Mouse (Mus musculus): ENCODE measurements around the gene Ntrk2. TPM values are rescaled to one million over a fixed set of nuclear protein-coding genes. Genes with fewer than 3 reads are reported as not detected.

Gene Ntrk2
- polyA plus RNA-seq, 1 experiment from 2014 or later, result 146 TPM

GRCm38 (mm10) chr13:58911936-58912335, 105.6 kb downstream of the Ntrk2 start:
- Histone ChIP-seq H3K9ac (ENCODE audit: low read depth, low read length) (no peak overlapping the region), H3K27me3 (replicated peaks; ENCODE audit: control insufficient read depth, insufficient read depth, low read length) (no peaks in the 10 kb centered on the region), H3K4me1 (ENCODE audit: control insufficient read depth, insufficient read depth, low read depth, low read length) (0 out of 2 replicates have a peak, but pooled peaks cover 2% of the 10 kb centered on the region), H3K4me3 (ENCODE audit: low read length) (no peak overlapping the region), H3K36me3 (ENCODE audit: control insufficient read depth, insufficient read depth, low read length) (no peaks in the 10 kb centered on the region), H3K9me3 (ENCODE audit: control insufficient read depth, low read length) (no peaks in the 10 kb centered on the region), H3K4me2 (ENCODE audit: low read length) (no peak overlapping the region), H3K27ac (ENCODE audit: low read depth, low read length) (no peak overlapping the region)
- WGBS, result 91% methylated on average over 2 of the region's 2 CpGs
- no peak for ATAC-seq

DNA sequence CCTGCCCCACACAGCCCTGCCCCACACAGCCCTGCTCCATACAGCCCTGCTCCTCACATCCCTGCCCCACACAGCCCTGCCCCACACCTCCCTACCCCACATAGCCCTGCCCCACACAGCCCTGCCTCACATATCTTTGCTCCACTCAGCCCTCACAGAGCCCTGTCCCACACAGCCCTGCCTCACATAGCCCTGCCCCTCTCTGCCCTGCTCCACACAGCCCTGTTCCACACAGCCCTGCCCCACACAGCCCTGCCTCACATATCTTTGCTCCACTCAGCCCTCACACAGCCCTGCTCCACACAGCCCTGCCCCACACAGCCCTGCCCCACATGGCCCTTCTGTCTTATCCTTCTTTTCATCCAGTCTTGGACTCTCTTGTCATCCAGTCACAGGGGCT, 106.2 kb downstream of the Ntrk2 start:
- Histone ChIP-seq H3K27me3 (replicated peaks; ENCODE audit: control insufficient read depth, insufficient read depth, low read length) (no peaks in the 10 kb centered on the region), H3K4me2 (ENCODE audit: low read length) (no peak overlapping the region), H3K9ac (ENCODE audit: low read depth, low read length) (no peak overlapping the region), H3K4me3 (ENCODE audit: low read length) (no peak overlapping the region), H3K36me3 (ENCODE audit: control insufficient read depth, insufficient read depth, low read length) (no peaks in the 10 kb centered on the region), H3K9me3 (ENCODE audit: control insufficient read depth, low read length) (no peaks in the 10 kb centered on the region), H3K4me1 (ENCODE audit: control insufficient read depth, insufficient read depth, low read depth, low read length) (0 out of 2 replicates have a peak, but pooled peaks cover 2% of the 10 kb centered on the region), H3K27ac (ENCODE audit: low read depth, low read length) (no peak overlapping the region)
- peak; percentile 46 for ATAC-seq

DNA sequence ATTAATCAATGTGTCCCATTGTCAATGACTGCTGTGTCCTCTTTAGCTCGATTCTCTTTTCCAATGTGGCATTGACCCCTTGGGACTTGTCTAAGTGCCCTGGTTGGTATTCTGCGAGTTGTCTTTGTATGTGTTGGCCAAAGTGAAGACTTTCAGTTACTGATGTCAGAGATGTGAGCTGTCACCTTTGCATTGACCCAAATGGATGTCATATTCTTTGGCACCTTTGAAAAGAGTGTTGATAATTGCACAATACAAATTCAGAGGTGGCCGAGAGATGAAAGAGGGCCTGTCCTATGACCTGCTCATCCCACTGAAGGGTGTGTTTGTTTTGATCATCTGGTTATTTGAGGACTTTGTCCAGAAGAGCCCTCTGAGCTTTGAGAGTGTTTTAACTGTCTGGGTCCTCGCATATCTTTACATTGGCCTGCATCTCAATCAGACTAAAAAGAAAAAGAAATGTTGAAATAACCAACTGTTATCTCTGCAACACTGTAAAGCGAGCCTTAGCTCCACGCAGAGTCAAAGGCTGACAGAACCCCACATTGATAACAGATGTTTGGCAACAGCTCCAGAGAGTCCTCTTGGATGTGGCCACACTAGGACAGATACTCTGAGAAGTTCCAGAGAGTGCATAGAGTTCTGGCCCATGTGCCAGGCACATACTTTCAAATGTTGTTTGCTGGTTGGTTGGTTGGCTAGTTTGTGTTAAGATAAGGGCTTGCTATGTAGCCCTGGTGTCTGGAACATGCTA, 107.9 kb downstream of the Ntrk2 start:
- Histone ChIP-seq H3K9ac (ENCODE audit: low read depth, low read length) (no peak overlapping the region), H3K27ac (ENCODE audit: low read depth, low read length) (no peak overlapping the region), H3K36me3 (ENCODE audit: control insufficient read depth, insufficient read depth, low read length) (no peaks in the 10 kb centered on the region), H3K4me2 (ENCODE audit: low read length) (no peak overlapping the region), H3K4me1 (ENCODE audit: control insufficient read depth, insufficient read depth, low read depth, low read length) (0 out of 2 replicates have a peak, but pooled peaks cover 2% of the 10 kb centered on the region), H3K4me3 (ENCODE audit: low read length) (no peak overlapping the region), H3K27me3 (replicated peaks; ENCODE audit: control insufficient read depth, insufficient read depth, low read length) (no peaks in the 10 kb centered on the region), H3K9me3 (ENCODE audit: control insufficient read depth, low read length) (no peaks in the 10 kb centered on the region)
- 74% methylated on average over 6 of the region's 6 CpGs for WGBS
- no peak for ATAC-seq

- H3K27ac ChIP-seq (ENCODE audit: low read depth, low read length), result no peak overlapping the region
- H3K27me3 ChIP-seq (replicated peaks; ENCODE audit: control insufficient read depth, insufficient read depth, low read length), result no peaks in the 10 kb centered on the region
- no peaks in the 10 kb centered on the region for H3K36me3 ChIP-seq (ENCODE audit: control insufficient read depth, insufficient read depth, low read length)
- no peak overlapping the region for H3K9ac ChIP-seq (ENCODE audit: low read depth, low read length)
- H3K9me3 ChIP-seq (ENCODE audit: control insufficient read depth, low read length), result no peaks in the 10 kb centered on the region
- H3K4me3 ChIP-seq (ENCODE audit: low read length), result no peak overlapping the region
- ATAC-seq, result no peak
- H3K4me1 ChIP-seq (ENCODE audit: control insufficient read depth, insufficient read depth, low read depth, low read length), result 0 out of 2 replicates have a peak, but pooled peaks cover 2% of the 10 kb centered on the region
- WGBS, result 89% methylated on average over 2 of the region's 2 CpGs
- no peak overlapping the region for H3K4me2 ChIP-seq (ENCODE audit: low read length)
These were observed 110.0 kb downstream of the Ntrk2 start for GRCm38 (mm10) chr13:58916348-58916747.

- peaks cover 3% of the 10 kb centered on the region; the same call in 1 of the 2 replicates for H3K4me1 ChIP-seq (ENCODE audit: control insufficient read depth, insufficient read depth, low read depth, low read length)
- H3K27ac ChIP-seq (ENCODE audit: low read depth, low read length), result no peak overlapping the region
- no peaks in the 10 kb centered on the region for H3K27me3 ChIP-seq (replicated peaks; ENCODE audit: control insufficient read depth, insufficient read depth, low read length)
- WGBS, result 93% methylated on average over 7 of the region's 7 CpGs
- no peaks in the 10 kb centered on the region for H3K36me3 ChIP-seq (ENCODE audit: control insufficient read depth, insufficient read depth, low read length)
- H3K4me2 ChIP-seq (ENCODE audit: low read length), result no peak overlapping the region
- H3K9ac ChIP-seq (ENCODE audit: low read depth, low read length), result no peak overlapping the region
- no peak overlapping the region for H3K4me3 ChIP-seq (ENCODE audit: low read length)
- no peak for ATAC-seq
- H3K9me3 ChIP-seq (ENCODE audit: control insufficient read depth, low read length), result no peaks in the 10 kb centered on the region
These were observed 113.9 kb downstream of the Ntrk2 start for GRCm38 (mm10) chr13:58920241-58920640.

GRCm38 (mm10) chr13:58921255-58921654, 114.9 kb downstream of the Ntrk2 start:
- no peak overlapping the region for H3K27ac ChIP-seq (ENCODE audit: low read depth, low read length)
- no peak for ATAC-seq
- 96% methylated on average over 3 of the region's 3 CpGs for WGBS

GRCm38 (mm10) chr13:58921705-58922104, 115.3 kb downstream of the Ntrk2 start:
- WGBS, result 93% methylated on average over 10 of the region's 10 CpGs

More at GRCm38 (mm10) chr13:58921255-58921654, 114.9 kb downstream of the Ntrk2 start:
- Histone ChIP-seq H3K9me3 (ENCODE audit: control insufficient read depth, low read length) (no peaks in the 10 kb centered on the region), H3K4me2 (ENCODE audit: low read length) (no peak overlapping the region), H3K27me3 (replicated peaks; ENCODE audit: control insufficient read depth, insufficient read depth, low read length) (no peaks in the 10 kb centered on the region), H3K4me3 (ENCODE audit: low read length) (no peak overlapping the region), H3K36me3 (ENCODE audit: control insufficient read depth, insufficient read depth, low read length) (no peaks in the 10 kb centered on the region), H3K4me1 (ENCODE audit: control insufficient read depth, insufficient read depth, low read depth, low read length) (peaks cover 3% of the 10 kb centered on the region; the same call in 1 of the 2 replicates), H3K9ac (ENCODE audit: low read depth, low read length) (no peak overlapping the region)

GRCm38 (mm10) chr13:58922174-58922573, 115.8 kb downstream of the Ntrk2 start:
- Histone ChIP-seq H3K4me1 (ENCODE audit: control insufficient read depth, insufficient read depth, low read depth, low read length) (peaks cover 3% of the 10 kb centered on the region; the same call in 1 of the 2 replicates), H3K4me2 (ENCODE audit: low read length) (no peak overlapping the region), H3K9ac (ENCODE audit: low read depth, low read length) (no peak overlapping the region), H3K36me3 (ENCODE audit: control insufficient read depth, insufficient read depth, low read length) (no peaks in the 10 kb centered on the region), H3K27ac (ENCODE audit: low read depth, low read length) (no peak overlapping the region), H3K4me3 (ENCODE audit: low read length) (no peak overlapping the region), H3K9me3 (ENCODE audit: control insufficient read depth, low read length) (no peaks in the 10 kb centered on the region), H3K27me3 (replicated peaks; ENCODE audit: control insufficient read depth, insufficient read depth, low read length) (no peaks in the 10 kb centered on the region)
- no peak for ATAC-seq
- 70% methylated on average over 15 of the region's 15 CpGs for WGBS

More at GRCm38 (mm10) chr13:58921705-58922104, 115.3 kb downstream of the Ntrk2 start:
- no peak overlapping the region for H3K9ac ChIP-seq (ENCODE audit: low read depth, low read length)
- H3K4me1 ChIP-seq (ENCODE audit: control insufficient read depth, insufficient read depth, low read depth, low read length), result peaks cover 3% of the 10 kb centered on the region; the same call in 1 of the 2 replicates
- no peak overlapping the region for H3K27ac ChIP-seq (ENCODE audit: low read depth, low read length)
- no peak overlapping the region for H3K4me3 ChIP-seq (ENCODE audit: low read length)
- no peak overlapping the region for H3K4me2 ChIP-seq (ENCODE audit: low read length)
- no peaks in the 10 kb centered on the region for H3K36me3 ChIP-seq (ENCODE audit: control insufficient read depth, insufficient read depth, low read length)
- no peaks in the 10 kb centered on the region for H3K9me3 ChIP-seq (ENCODE audit: control insufficient read depth, low read length)
- H3K27me3 ChIP-seq (replicated peaks; ENCODE audit: control insufficient read depth, insufficient read depth, low read length), result no peaks in the 10 kb centered on the region
- ATAC-seq, result no peak

- no peaks in the 10 kb centered on the region for H3K27me3 ChIP-seq (replicated peaks; ENCODE audit: control insufficient read depth, insufficient read depth, low read length)
- H3K36me3 ChIP-seq (ENCODE audit: control insufficient read depth, insufficient read depth, low read length), result no peaks in the 10 kb centered on the region
- ATAC-seq, result no peak
- no peak overlapping the region for H3K27ac ChIP-seq (ENCODE audit: low read depth, low read length)
- 78% methylated on average over 7 of the region's 7 CpGs for WGBS
- no peak overlapping the region for H3K4me2 ChIP-seq (ENCODE audit: low read length)
- no peaks in the 10 kb centered on the region for H3K9me3 ChIP-seq (ENCODE audit: control insufficient read depth, low read length)
- no peak overlapping the region for H3K9ac ChIP-seq (ENCODE audit: low read depth, low read length)
- peaks cover 3% of the 10 kb centered on the region for H3K4me1 ChIP-seq (ENCODE audit: control insufficient read depth, insufficient read depth, low read depth, low read length)
- H3K4me3 ChIP-seq (ENCODE audit: low read length), result no peak overlapping the region
These were observed 117.1 kb downstream of the Ntrk2 start for GRCm38 (mm10) chr13:58923496-58923895.
